Mouse (Mus musculus): ENCODE data around the gene Rtn4.
"Not testable (repeated sequence)": the region's sequence is repeated elsewhere in the genome, so short reads cannot be mapped to it uniquely, and the experiment has no call there.

The Rtn4 gene

GRCm38 (mm10) chr11:29714114-29714513 is 21.4 kb downstream of the Rtn4 start:
- no peak for DNase-seq (ENCODE audit: low spot score)

- no peak for DNase-seq (ENCODE audit: low spot score)
These were observed 22.0 kb downstream of the Rtn4 start for GRCm38 (mm10) chr11:29714789-29715188.

- DNase-seq (ENCODE audit: low spot score): no peak
These were observed 22.8 kb downstream of the Rtn4 start for GRCm38 (mm10) chr11:29715499-29715898.

- no peak for DNase-seq (ENCODE audit: low spot score)
These were observed 25.8 kb downstream of the Rtn4 start for GRCm38 (mm10) chr11:29718541-29718940.

GRCm38 (mm10) chr11:29719597-29719996 is 26.9 kb downstream of the Rtn4 start:
- no peak for DNase-seq (ENCODE audit: low spot score)

GRCm38 (mm10) chr11:29724213-29724612 is 31.5 kb downstream of the Rtn4 start:
- DNase-seq (ENCODE audit: low spot score): no peak

GRCm38 (mm10) chr11:29725167-29725566 is 32.4 kb downstream of the Rtn4 start:
- DNase-seq (ENCODE audit: low spot score): no peak

GRCm38 (mm10) chr11:29725610-29726009 is 32.9 kb downstream of the Rtn4 start:
- DNase-seq (ENCODE audit: low spot score): no peak

GRCm38 (mm10) chr11:29727901-29728300 is 35.2 kb downstream of the Rtn4 start:
- DNase-seq (ENCODE audit: low spot score): no peak

- no peak for DNase-seq (ENCODE audit: low spot score)
These were observed 47.0 kb downstream of the Rtn4 start for GRCm38 (mm10) chr11:29739752-29740151.

- no peak for DNase-seq (ENCODE audit: low spot score)
These were observed 52.1 kb downstream of the Rtn4 start for GRCm38 (mm10) chr11:29744760-29745430.

- DNase-seq (ENCODE audit: low spot score): no peak
These were observed 52.8 kb downstream of the Rtn4 start for GRCm38 (mm10) chr11:29745513-29745912.

GRCm38 (mm10) chr11:29746203-29746602 is 53.5 kb downstream of the Rtn4 start:
- no peak for DNase-seq (ENCODE audit: low spot score)

GRCm38 (mm10) chr11:29747365-29747764 is 54.6 kb downstream of the Rtn4 start:
- DNase-seq (ENCODE audit: low spot score): no peak

GRCm38 (mm10) chr11:29747881-29748280 is 55.1 kb downstream of the Rtn4 start:
- DNase-seq (ENCODE audit: low spot score): no peak

- no peak for DNase-seq (ENCODE audit: low spot score)
These were observed 56.2 kb downstream of the Rtn4 start for GRCm38 (mm10) chr11:29748750-29749467.

- no peak for DNase-seq (ENCODE audit: low spot score)
These were observed 56.7 kb downstream of the Rtn4 start for GRCm38 (mm10) chr11:29749468-29749829.

GRCm38 (mm10) chr11:29751013-29751412 is 58.3 kb downstream of the Rtn4 start:
- no peak for DNase-seq (ENCODE audit: low spot score)

GRCm38 (mm10) chr11:29751648-29752611 is 59.2 kb downstream of the Rtn4 start:
- no peak for DNase-seq (ENCODE audit: low spot score)

GRCm38 (mm10) chr11:29756007-29756406 is 63.3 kb downstream of the Rtn4 start:
- DNase-seq (ENCODE audit: low spot score): not testable (repeated sequence)

- no peak for DNase-seq (ENCODE audit: low spot score)
These were observed 65.9 kb downstream of the Rtn4 start for GRCm38 (mm10) chr11:29758617-29759016.

- DNase-seq (ENCODE audit: low spot score): no peak
These were observed 68.6 kb downstream of the Rtn4 start for GRCm38 (mm10) chr11:29761387-29761786.

GRCm38 (mm10) chr11:29762768-29763167 is 70.0 kb downstream of the Rtn4 start:
- no peak for DNase-seq (ENCODE audit: low spot score)

Data from embryo, embryonic 10 days (tissue).